Mouse (Mus musculus) neural tube, embryonic 14.5 days (tissue): ENCODE measurements around the gene Epb41l3. TPM values are rescaled to one million over a fixed set of nuclear protein-coding genes. Genes with fewer than 3 reads are reported as not detected.
A peak's percentile ranks its signal among the peaks of the same experiment; 100 is the strongest.

ENCODE experiments used
- ATAC-seq: fragments of 200-750 bp; cut with Nextera tagmentation; 2 replicates; pipeline ENCODE4 v1.8.0; 2017; ENCODE audit warnings: low read depth, mild to moderate bottlenecking, moderate TSS enrichment, moderate library complexity
- H3K27ac ChIP-seq: fragments of 300-500 bp; sonication (generic); 2 replicates; pipeline ENCODE4 v1.5.1; 2014; ENCODE audit warnings: low read depth, mild to moderate bottlenecking, control low read depth, low read length, moderate library complexity, mixed read lengths
- H3K27me3 ChIP-seq: fragments of 300-500 bp; sonication (generic); 2 replicates; pipeline ENCODE4 v1.6.1; 2014; ENCODE audit warnings: low read length; ENCODE audit not compliant: control insufficient read depth, insufficient read depth
- H3K36me3 ChIP-seq: fragments of 300-500 bp; sonication (generic); 2 replicates; pipeline ENCODE4 v1.6.1; 2014; ENCODE audit warnings: low read length, mixed read lengths; ENCODE audit not compliant: control insufficient read depth, insufficient read depth
- H3K4me1 ChIP-seq: fragments of 300-500 bp; sonication (generic); 2 replicates; pipeline ENCODE4 v1.6.1; 2014; ENCODE audit warnings: low read length; ENCODE audit not compliant: control insufficient read depth, insufficient read depth
- H3K4me2 ChIP-seq: fragments of 300-500 bp; sonication (generic); 2 replicates; pipeline ENCODE4 v1.6.1; 2014; ENCODE audit warnings: mild to moderate bottlenecking, low read depth, low read length, control low read depth
- H3K4me3 ChIP-seq: fragments of 300-500 bp; sonication (generic); 2 replicates; pipeline ENCODE4 v1.5.1; 2014; ENCODE audit warnings: low read depth, low read length, control low read depth, mixed read lengths
- H3K9ac ChIP-seq: fragments of 300-500 bp; sonication (generic); replicated peaks from 2 replicates; pipeline ENCODE4 v1.6.1; 2014; ENCODE audit warnings: low read depth, mild to moderate bottlenecking, control low read depth, low read length, mixed read lengths
- H3K9me3 ChIP-seq: fragments of 300-500 bp; sonication (generic); 2 replicates; pipeline ENCODE4 v1.6.1; 2016; ENCODE audit warnings: low read length; ENCODE audit not compliant: control insufficient read depth
- whole genome bisulfite sequencing: fragments of 180-500 bp; shearing (Covaris S2); extraction: QIAGEN DNeasy Blood & Tissue Kit; methylation state at CpG from one replicate; pipeline ENCODE4 v1.1.7; 2014; 5-methylcytosine and 5-hydroxymethylcytosine counted together
- polyA plus RNA-seq: library from polyadenylated mRNA; unstranded; fragments of >200 nt; fragmentation: Nextera tagmentation; extraction: Ambion mirVana; gene quantifications from 2 replicates; pipeline ENCODE4 v1.2.1, GENCODE M21; 2014

Epb41l3 gene
- polyA plus RNA-seq, 1 experiment from 2014 or later, result 126 TPM

- H3K9me3 ChIP-seq, result no peaks in the 10 kb centered on the region
- no peak for ATAC-seq
- 85% methylated on average over 11 of the region's 11 CpGs for WGBS
- H3K36me3 ChIP-seq, result no peaks in the 10 kb centered on the region
- no peak overlapping the region for H3K27ac ChIP-seq
- no peak overlapping the region for H3K9ac ChIP-seq
- no peaks in the 10 kb centered on the region for H3K27me3 ChIP-seq
- H3K4me2 ChIP-seq, result no peak overlapping the region
- no peaks in the 10 kb centered on the region for H3K4me1 ChIP-seq
- no peak overlapping the region for H3K4me3 ChIP-seq
Measured at GRCm38 (mm10) chr17:69067937-69068739, 7.3 kb upstream of the Epb41l3 start.

- Histone ChIP-seq H3K9me3 (no peaks in the 10 kb centered on the region), H3K4me3 (no peak overlapping the region)
- 83% methylated on average over 4 of the region's 4 CpGs for WGBS
Measured at GRCm38 (mm10) chr17:69074095-69074494, 1.4 kb upstream of the Epb41l3 start.

GRCm38 (mm10) chr17:69076238-69076625 is 749 bp downstream of the Epb41l3 start:
- Histone ChIP-seq H3K36me3 (no peaks in the 10 kb centered on the region), H3K27me3 (peaks cover 4% of the 10 kb centered on the region), H3K4me2 (peak overlapping the region; percentile 100), H3K9ac (peak overlapping the region; percentile 61), H3K4me1 (peaks cover 12% of the 10 kb centered on the region; the same call in 1 of the 2 replicates), H3K4me3 (peak overlapping the region; percentile 61), H3K27ac (0 out of 2 replicates have a peak overlapping the region, but pooled peaks have one; percentile 34), H3K9me3 (no peaks in the 10 kb centered on the region)
- WGBS, result under 1% methylated on average over 28 of the region's 28 CpGs
- ATAC-seq, result peak; percentile 75

More at GRCm38 (mm10) chr17:69074095-69074494, 1.4 kb upstream of the Epb41l3 start:
- H3K36me3 ChIP-seq, result no peaks in the 10 kb centered on the region
- peaks cover 12% of the 10 kb centered on the region; the same call in 1 of the 2 replicates for H3K4me1 ChIP-seq
- H3K4me2 ChIP-seq, result no peak overlapping the region
- no peak for ATAC-seq
- no peak overlapping the region for H3K9ac ChIP-seq
- H3K27ac ChIP-seq, result no peak overlapping the region
- H3K27me3 ChIP-seq, result peaks cover 4% of the 10 kb centered on the region

- WGBS, result 2% methylated on average over 24 of the region's 25 CpGs
- ATAC-seq, result no peak
- H3K36me3 ChIP-seq, result no peaks in the 10 kb centered on the region
- no peaks in the 10 kb centered on the region for H3K9me3 ChIP-seq
- peak overlapping the region; percentile 100 for H3K4me2 ChIP-seq
- H3K27me3 ChIP-seq, result peaks cover 4% of the 10 kb centered on the region
- no peak overlapping the region for H3K27ac ChIP-seq
- peak overlapping the region; percentile 61 for H3K4me3 ChIP-seq
- H3K9ac ChIP-seq, result peak overlapping the region; percentile 61
- H3K4me1 ChIP-seq, result peaks cover 12% of the 10 kb centered on the region; the same call in 1 of the 2 replicates
Measured at GRCm38 (mm10) chr17:69076747-69077543, 1.5 kb downstream of the Epb41l3 start.

- Histone ChIP-seq H3K27me3 (peaks cover 4% of the 10 kb centered on the region), H3K4me2 (peak overlapping the region; percentile 100), H3K27ac (no peak overlapping the region), H3K4me3 (peak overlapping the region; percentile 61), H3K4me1 (peaks cover 12% of the 10 kb centered on the region; the same call in 1 of the 2 replicates), H3K9ac (peak overlapping the region; percentile 41), H3K36me3 (no peaks in the 10 kb centered on the region), H3K9me3 (no peaks in the 10 kb centered on the region)
- WGBS, result 7% methylated on average over 11 of the region's 11 CpGs
- no peak for ATAC-seq
Measured at GRCm38 (mm10) chr17:69077544-69077920, 2.0 kb downstream of the Epb41l3 start.

GRCm38 (mm10) chr17:69082316-69082715 is 6.8 kb downstream of the Epb41l3 start:
- no peaks in the 10 kb centered on the region for H3K36me3 ChIP-seq
- ATAC-seq, result no peak
- H3K9ac ChIP-seq, result no peak overlapping the region
- WGBS, result 91% methylated on average over 7 of the region's 7 CpGs
- peaks cover 3% of the 10 kb centered on the region; the same call in 1 of the 2 replicates for H3K4me1 ChIP-seq
- H3K4me2 ChIP-seq, result no peak overlapping the region
- H3K9me3 ChIP-seq, result no peaks in the 10 kb centered on the region
- no peak overlapping the region for H3K27ac ChIP-seq
- H3K4me3 ChIP-seq, result no peak overlapping the region
- peaks cover 1% of the 10 kb centered on the region; the same call in 1 of the 2 replicates for H3K27me3 ChIP-seq

- H3K27me3 ChIP-seq, result no peaks in the 10 kb centered on the region
- no peak overlapping the region for H3K4me3 ChIP-seq
- no peaks in the 10 kb centered on the region for H3K36me3 ChIP-seq
- H3K4me1 ChIP-seq, result no peaks in the 10 kb centered on the region
- H3K27ac ChIP-seq, result no peak overlapping the region
- H3K9me3 ChIP-seq, result no peaks in the 10 kb centered on the region
- no peak overlapping the region for H3K9ac ChIP-seq
- no peak overlapping the region for H3K4me2 ChIP-seq
- no peak for ATAC-seq
- WGBS, result 94% methylated on average over 3 of the region's 3 CpGs
Measured at GRCm38 (mm10) chr17:69091618-69092017, 16.1 kb downstream of the Epb41l3 start.

GRCm38 (mm10) chr17:69097068-69097467 is 21.6 kb downstream of the Epb41l3 start:
- Histone ChIP-seq H3K9ac (no peak overlapping the region), H3K4me2 (no peak overlapping the region), H3K4me1 (no peaks in the 10 kb centered on the region), H3K9me3 (no peaks in the 10 kb centered on the region), H3K27ac (no peak overlapping the region), H3K36me3 (no peaks in the 10 kb centered on the region), H3K4me3 (no peak overlapping the region), H3K27me3 (no peaks in the 10 kb centered on the region)
- no peak for ATAC-seq
- 93% methylated on average over 4 of the region's 4 CpGs for WGBS

GRCm38 (mm10) chr17:69097955-69098354 is 22.5 kb downstream of the Epb41l3 start:
- no peaks in the 10 kb centered on the region for H3K27me3 ChIP-seq
- no peak overlapping the region for H3K4me2 ChIP-seq
- no peak overlapping the region for H3K4me3 ChIP-seq
- no peak overlapping the region for H3K27ac ChIP-seq
- no peaks in the 10 kb centered on the region for H3K36me3 ChIP-seq
- no peaks in the 10 kb centered on the region for H3K9me3 ChIP-seq
- ATAC-seq, result no peak
- no peaks in the 10 kb centered on the region for H3K4me1 ChIP-seq
- no peak overlapping the region for H3K9ac ChIP-seq
- 67% methylated on average over 7 of the region's 7 CpGs for WGBS
